Mouse (Mus musculus): ENCODE results near the gene C1ql1. TPM values are rescaled to one million over a fixed set of nuclear protein-coding genes. Genes with fewer than 3 reads are reported as not detected.
"Not testable (repeated sequence)": the region's sequence is repeated elsewhere in the genome, so short reads cannot be mapped to it uniquely, and the experiment has no call there.

The C1ql1 gene
- polyA plus RNA-seq, 1 experiment, result not detected

GRCm38 (mm10) chr11:102984086-102984485, 37.6 kb upstream of the C1ql1 start:
- Histone ChIP-seq H3K9me3 (0 out of 2 replicates have a peak, but pooled peaks cover 5% of the 10 kb centered on the region), H3K36me3 (replicated peaks; ENCODE audit: low read length) (no peaks in the 10 kb centered on the region), H3K27me3 (replicated peaks) (peaks cover 85% of the 10 kb centered on the region), H3K4me3 (replicated peaks) (no peak overlapping the region), H3K4me1 (peaks cover 3% of the 10 kb centered on the region; the same call in 1 of the 2 replicates)
- TF ChIP-seq GATA1 (IDR thresholded peaks at IDR 0.05; ENCODE audit: borderline replicate concordance, low read length), result no peak

GRCm38 (mm10) chr11:102981151-102981890, 34.8 kb upstream of the C1ql1 start:
- Histone ChIP-seq H3K9me3 (0 out of 2 replicates have a peak, but pooled peaks cover 5% of the 10 kb centered on the region), H3K4me3 (replicated peaks) (no peak overlapping the region), H3K4me1 (peaks cover 3% of the 10 kb centered on the region; the same call in 1 of the 2 replicates), H3K27me3 (replicated peaks) (peaks cover 76% of the 10 kb centered on the region), H3K36me3 (replicated peaks; ENCODE audit: low read length) (no peaks in the 10 kb centered on the region)
- TF ChIP-seq FLI1 (IDR thresholded peaks at IDR 0.05; ENCODE audit: low read length), result no peak

GRCm38 (mm10) chr11:102978052-102978666, 31.7 kb upstream of the C1ql1 start:
- H3K27me3 ChIP-seq (replicated peaks), result peaks cover 68% of the 10 kb centered on the region
- H3K4me1 ChIP-seq, result no peaks in the 10 kb centered on the region
- H3K4me3 ChIP-seq (replicated peaks), result no peak overlapping the region
- no peaks in the 10 kb centered on the region for H3K9me3 ChIP-seq
- H3K36me3 ChIP-seq (replicated peaks; ENCODE audit: low read length), result no peaks in the 10 kb centered on the region
- TF ChIP-seq FLI1 (IDR thresholded peaks at IDR 0.05; ENCODE audit: low read length) (no peak), GATA1 (IDR thresholded peaks at IDR 0.05; ENCODE audit: borderline replicate concordance, low read length) (no peak)

- H3K36me3 ChIP-seq (replicated peaks; ENCODE audit: low read length); H3K4me3 ChIP-seq (replicated peaks); H3K9me3 ChIP-seq; H3K4me1 ChIP-seq: not testable (repeated sequence)
- peaks cover 70% of the 10 kb centered on the region for H3K27me3 ChIP-seq (replicated peaks)
Observed at GRCm38 (mm10) chr11:102975966-102976365, 29.5 kb upstream of the C1ql1 start.

- TF ChIP-seq FLI1 (IDR thresholded peaks at IDR 0.05; ENCODE audit: low read length), result no peak
- no peak for TF ChIP-seq GATA1 (IDR thresholded peaks at IDR 0.05; ENCODE audit: borderline replicate concordance, low read length)
- peaks cover 76% of the 10 kb centered on the region for H3K27me3 ChIP-seq (replicated peaks)
Observed at GRCm38 (mm10) chr11:102972326-102972725, 25.8 kb upstream of the C1ql1 start.

GRCm38 (mm10) chr11:102971604-102972003, 25.1 kb upstream of the C1ql1 start:
- TF ChIP-seq FLI1 (IDR thresholded peaks at IDR 0.05; ENCODE audit: low read length) (no peak), GATA1 (IDR thresholded peaks at IDR 0.05; ENCODE audit: borderline replicate concordance, low read length) (no peak)
- peaks cover 80% of the 10 kb centered on the region for H3K27me3 ChIP-seq (replicated peaks)
- no peak overlapping the region for H3K4me3 ChIP-seq (replicated peaks)
- peaks cover 8% of the 10 kb centered on the region for H3K4me1 ChIP-seq
- no peaks in the 10 kb centered on the region for H3K9me3 ChIP-seq
- no peaks in the 10 kb centered on the region for H3K36me3 ChIP-seq (replicated peaks; ENCODE audit: low read length)

More at GRCm38 (mm10) chr11:102972326-102972725, 25.8 kb upstream of the C1ql1 start:
- no peaks in the 10 kb centered on the region for H3K9me3 ChIP-seq
- H3K36me3 ChIP-seq (replicated peaks; ENCODE audit: low read length), result no peaks in the 10 kb centered on the region
- H3K4me3 ChIP-seq (replicated peaks), result no peak overlapping the region
- H3K4me1 ChIP-seq, result peaks cover 8% of the 10 kb centered on the region

- Histone ChIP-seq H3K36me3 (replicated peaks; ENCODE audit: low read length) (no peaks in the 10 kb centered on the region), H3K27me3 (replicated peaks) (peaks cover 96% of the 10 kb centered on the region), H3K4me3 (replicated peaks) (no peak overlapping the region), H3K9me3 (no peaks in the 10 kb centered on the region), H3K4me1 (peaks cover 11% of the 10 kb centered on the region)
- TF ChIP-seq GATA1 (IDR thresholded peaks at IDR 0.05; ENCODE audit: borderline replicate concordance, low read length), result no peak
- no peak for TF ChIP-seq FLI1 (IDR thresholded peaks at IDR 0.05; ENCODE audit: low read length)
Observed at GRCm38 (mm10) chr11:102964547-102965091, 18.1 kb upstream of the C1ql1 start.

- H3K36me3 ChIP-seq (replicated peaks; ENCODE audit: low read length), result no peaks in the 10 kb centered on the region
- no peaks in the 10 kb centered on the region for H3K9me3 ChIP-seq
- H3K4me1 ChIP-seq, result peaks cover 11% of the 10 kb centered on the region
- no peak overlapping the region for H3K4me3 ChIP-seq (replicated peaks)
- TF ChIP-seq GATA1 (IDR thresholded peaks at IDR 0.05; ENCODE audit: borderline replicate concordance, low read length) (no peak), FLI1 (IDR thresholded peaks at IDR 0.05; ENCODE audit: low read length) (no peak)
- H3K27me3 ChIP-seq (replicated peaks), result peaks cover 92% of the 10 kb centered on the region
Observed at GRCm38 (mm10) chr11:102963855-102964546, 17.5 kb upstream of the C1ql1 start.

- no peaks in the 10 kb centered on the region for H3K9me3 ChIP-seq
- peaks cover 15% of the 10 kb centered on the region for H3K4me1 ChIP-seq
- peaks cover 89% of the 10 kb centered on the region for H3K27me3 ChIP-seq (replicated peaks)
- H3K4me3 ChIP-seq (replicated peaks), result no peak overlapping the region
- TF ChIP-seq GATA1 (IDR thresholded peaks at IDR 0.05; ENCODE audit: borderline replicate concordance, low read length) (no peak), FLI1 (IDR thresholded peaks at IDR 0.05; ENCODE audit: low read length) (no peak)
- no peaks in the 10 kb centered on the region for H3K36me3 ChIP-seq (replicated peaks; ENCODE audit: low read length)
Observed at GRCm38 (mm10) chr11:102963246-102963854, 16.9 kb upstream of the C1ql1 start.
